Mouse (Mus musculus) midbrain, postnatal 0 days (tissue): ENCODE results near the gene Ddx20. TPM values are rescaled to one million over a fixed set of nuclear protein-coding genes. Genes with fewer than 3 reads are reported as not detected.
A peak's percentile ranks its signal among the peaks of the same experiment; 100 is the strongest.

Source experiments
- ATAC-seq: fragments of 200-750 bp; cut with Nextera tagmentation; 2 replicates; pipeline ENCODE4 v1.8.0; 2017; ENCODE audit warnings: moderate number of reproducible peaks, mild to moderate bottlenecking, moderate TSS enrichment, moderate library complexity; ENCODE audit not compliant: low FRiP score
- DNase-seq: peaks from one replicate; pipeline ENCODE4 v3.0.0-alpha.2; 2015; ENCODE audit warnings: low spot score
- H3K27ac ChIP-seq: fragments of 300-500 bp; sonication (generic); 2 replicates; pipeline ENCODE4 v1.5.1; 2014; ENCODE audit warnings: low read depth, mild to moderate bottlenecking, low read length, mixed read lengths
- H3K27me3 ChIP-seq: fragments of 300-500 bp; sonication (generic); 2 replicates; pipeline ENCODE4 v1.6.1; 2014; ENCODE audit warnings: low read length, control low read depth, mixed read lengths; ENCODE audit not compliant: insufficient read depth
- H3K36me3 ChIP-seq: fragments of 300-500 bp; sonication (generic); 2 replicates; pipeline ENCODE4 v1.6.1; 2014; ENCODE audit warnings: low read length, control low read depth, mixed read lengths; ENCODE audit not compliant: insufficient read depth
- H3K4me1 ChIP-seq: fragments of 300-500 bp; sonication (generic); 2 replicates; pipeline ENCODE4 v1.6.1; 2014; ENCODE audit warnings: mild to moderate bottlenecking, control low read depth, antibody characterized with exemption, low read length, mixed read lengths; ENCODE audit not compliant: insufficient read depth
- H3K4me2 ChIP-seq: fragments of 300-500 bp; sonication (generic); 2 replicates; pipeline ENCODE4 v1.6.1; 2014; ENCODE audit warnings: low read depth, mild to moderate bottlenecking, low read length, mixed read lengths; ENCODE audit not compliant: poor library complexity, severe bottlenecking
- H3K4me3 ChIP-seq: fragments of 300-500 bp; sonication (generic); 2 replicates; pipeline ENCODE4 v1.5.1; 2014; ENCODE audit warnings: low read depth, mild to moderate bottlenecking, low read length, moderate library complexity
- H3K9ac ChIP-seq: fragments of 300-500 bp; sonication (generic); replicated peaks from 2 replicates; pipeline ENCODE4 v1.6.1; 2014; ENCODE audit warnings: mild to moderate bottlenecking, low read length, moderate library complexity, mixed read lengths; ENCODE audit not compliant: poor library complexity, severe bottlenecking
- H3K9me3 ChIP-seq: fragments of 300-500 bp; sonication (generic); 2 replicates; pipeline ENCODE4 v1.6.1; 2016; ENCODE audit warnings: low read length, control low read depth
- CTCF ChIP-seq: IDR thresholded peaks from 2 replicates; pipeline ENCODE4 v1.5.1; 2016; ENCODE audit warnings: antibody characterized with exemption, mild to moderate bottlenecking
- WGBS: fragments of 180-500 bp; shearing (Covaris S2); extraction: QIAGEN DNeasy Blood & Tissue Kit; methylation state at CpG from one replicate; pipeline ENCODE4 v1.1.7; 2014; 5-methylcytosine and 5-hydroxymethylcytosine counted together
- polyA plus RNA-seq: library from polyadenylated mRNA; unstranded; fragments of >200 nt; fragmentation: Nextera tagmentation; extraction: Ambion mirVana; gene quantifications from 2 replicates; pipeline ENCODE4 v1.2.1, GENCODE M21; 2015
- total RNA-seq: library from RNA; depleted of rRNA; stranded (reverse); fragments of >200 nt; gene quantifications from 2 replicates; pipeline ENCODE4 v1.2.3, GENCODE M21; 2014

The Ddx20 gene
- total and polyA plus RNA-seq, 2 experiments from 2014 or later = 16.5 to 23.0 TPM

- no peaks in the 10 kb centered on the region for H3K9me3 ChIP-seq
- H3K9ac ChIP-seq = no peak overlapping the region
- ATAC-seq (no peak), DNase-seq (no peak)
- H3K27me3 ChIP-seq = no peaks in the 10 kb centered on the region
- no peak for TF ChIP-seq CTCF
- no peaks in the 10 kb centered on the region for H3K4me1 ChIP-seq
- 94% methylated on average over 11 of the region's 11 CpGs for WGBS
- H3K36me3 ChIP-seq = no peaks in the 10 kb centered on the region
- no peak overlapping the region for H3K4me3 ChIP-seq
- no peak overlapping the region for H3K27ac ChIP-seq
- no peak overlapping the region for H3K4me2 ChIP-seq
Measured at GRCm38 (mm10) chr3:105655031-105655585, 32.3 kb downstream of the Ddx20 start.

DNA sequence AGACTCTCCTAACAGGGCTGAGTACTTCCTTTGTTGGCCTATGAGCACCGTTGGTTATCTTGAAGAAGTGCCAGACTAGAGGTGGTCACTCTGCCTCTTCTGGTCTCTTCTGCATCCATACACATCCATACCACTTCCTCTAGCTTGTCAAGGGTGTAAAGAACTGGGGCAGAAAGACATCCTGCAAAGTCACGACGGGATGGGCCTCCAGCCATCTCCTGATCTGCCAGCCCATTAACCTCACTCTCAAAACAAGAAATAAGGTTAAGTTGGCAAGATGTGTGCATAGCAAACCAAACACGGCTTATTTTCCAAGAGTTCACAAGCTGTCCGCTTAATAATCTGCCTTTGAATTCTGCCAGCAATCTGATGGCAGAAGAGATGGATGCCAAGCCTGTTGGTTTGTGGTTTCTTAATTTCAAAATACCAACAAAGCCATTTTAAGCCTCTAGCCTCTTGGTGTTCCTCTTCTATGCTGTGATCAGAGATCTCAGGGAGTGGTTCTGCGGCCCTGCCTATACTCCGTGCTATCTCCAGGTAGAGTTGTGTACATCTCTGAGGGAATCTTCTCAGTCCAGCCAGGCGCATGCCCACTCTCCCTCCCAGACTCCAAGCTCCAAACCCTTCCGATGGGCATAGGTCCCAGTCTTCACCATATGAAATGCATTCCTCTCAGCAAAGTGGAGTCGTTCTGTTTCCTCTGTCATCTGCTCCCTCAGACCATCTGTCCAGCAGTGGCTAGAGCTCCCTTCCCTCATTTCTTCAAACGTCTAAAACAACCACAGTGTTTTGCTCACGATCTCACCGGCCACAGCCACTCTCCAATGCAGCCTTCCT lies 33.6 kb downstream of the Ddx20 start:
- no peaks in the 10 kb centered on the region for H3K4me1 ChIP-seq
- WGBS = 87% methylated on average over 13 of the region's 13 CpGs
- no peak overlapping the region for H3K9ac ChIP-seq
- H3K4me2 ChIP-seq = no peak overlapping the region
- H3K9me3 ChIP-seq = no peaks in the 10 kb centered on the region
- H3K4me3 ChIP-seq = no peak overlapping the region
- no peaks in the 10 kb centered on the region for H3K36me3 ChIP-seq
- TF ChIP-seq CTCF = no peak
- no peaks in the 10 kb centered on the region for H3K27me3 ChIP-seq
- H3K27ac ChIP-seq = no peak overlapping the region
- peak; percentile 60 for DNase-seq
- no peak for ATAC-seq

DNA sequence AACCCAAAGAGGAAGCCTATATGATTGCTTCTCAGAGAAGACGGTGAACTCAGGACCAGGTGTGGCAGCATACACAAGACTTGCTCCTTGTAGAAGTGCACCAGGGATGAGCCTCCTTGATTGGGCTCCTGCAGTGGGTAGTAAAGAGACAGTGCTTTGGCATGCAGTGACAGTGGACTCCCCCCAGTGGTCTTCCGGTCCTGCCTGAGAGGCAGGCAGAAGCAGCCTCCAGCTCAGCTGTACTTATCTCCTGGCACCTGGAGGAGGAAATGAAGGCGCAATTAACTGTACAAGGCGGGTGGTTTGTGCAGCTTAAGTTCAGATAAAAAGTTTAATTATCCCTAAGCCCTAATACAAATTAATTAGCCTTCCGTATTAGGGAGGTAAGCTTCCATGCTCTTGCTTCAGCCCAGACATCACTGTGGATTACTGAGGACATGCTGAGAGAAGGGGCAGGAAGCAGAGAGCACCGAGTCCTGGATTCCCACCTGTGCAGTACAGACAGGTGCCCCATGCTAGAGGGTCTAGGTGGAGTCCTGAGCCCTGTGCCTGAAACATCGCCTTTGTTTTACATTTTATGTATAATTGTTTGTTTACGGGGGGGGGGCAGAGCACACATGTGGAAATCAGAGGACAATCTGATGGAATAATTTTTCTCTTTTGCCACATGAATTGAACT lies 38.3 kb downstream of the Ddx20 start:
- 67% methylated on average over 8 of the region's 8 CpGs for WGBS
- no peaks in the 10 kb centered on the region for H3K27me3 ChIP-seq
- no peaks in the 10 kb centered on the region for H3K9me3 ChIP-seq
- no peaks in the 10 kb centered on the region for H3K36me3 ChIP-seq
- no peak overlapping the region for H3K9ac ChIP-seq
- DNase-seq (no peak), ATAC-seq (peak; percentile 24; the same call in 1 of the 2 replicates)
- H3K4me3 ChIP-seq = no peak overlapping the region
- peak; percentile 41 for TF ChIP-seq CTCF
- H3K4me1 ChIP-seq = no peaks in the 10 kb centered on the region
- H3K27ac ChIP-seq = no peak overlapping the region
- no peak overlapping the region for H3K4me2 ChIP-seq

DNA sequence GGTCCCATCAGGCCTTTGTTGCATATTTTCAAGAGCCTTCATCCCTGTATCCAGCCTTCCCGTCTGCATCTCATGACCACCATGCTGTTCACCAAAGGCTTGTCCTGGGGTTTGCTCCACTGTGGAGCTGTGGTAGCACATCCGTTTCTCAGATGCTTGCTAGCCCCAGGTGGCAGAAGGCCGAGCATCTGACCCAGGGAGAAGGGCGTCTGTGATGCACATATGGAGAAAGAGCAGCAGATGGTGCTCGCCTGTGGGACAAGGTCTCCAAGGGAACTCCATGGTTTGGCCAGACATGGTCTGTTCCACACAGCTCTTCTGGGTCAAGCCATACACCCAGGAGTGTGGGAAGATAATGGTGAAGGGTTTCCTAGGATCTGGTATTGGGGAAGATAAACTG lies 43.8 kb downstream of the Ddx20 start:
- TF ChIP-seq CTCF = no peak
- Histone ChIP-seq H3K4me2 (no peak overlapping the region), H3K4me3 (no peak overlapping the region), H3K4me1 (no peaks in the 10 kb centered on the region), H3K27ac (no peak overlapping the region), H3K9me3 (no peaks in the 10 kb centered on the region), H3K36me3 (no peaks in the 10 kb centered on the region), H3K9ac (no peak overlapping the region), H3K27me3 (no peaks in the 10 kb centered on the region)
- no peak for DNase-seq
- no peak for ATAC-seq
- 76% methylated on average over 5 of the region's 5 CpGs for WGBS

- H3K27ac ChIP-seq = no peak overlapping the region
- no peaks in the 10 kb centered on the region for H3K4me1 ChIP-seq
- H3K36me3 ChIP-seq = no peaks in the 10 kb centered on the region
Measured at GRCm38 (mm10) chr3:105642186-105642585, 45.2 kb downstream of the Ddx20 start.

DNA sequence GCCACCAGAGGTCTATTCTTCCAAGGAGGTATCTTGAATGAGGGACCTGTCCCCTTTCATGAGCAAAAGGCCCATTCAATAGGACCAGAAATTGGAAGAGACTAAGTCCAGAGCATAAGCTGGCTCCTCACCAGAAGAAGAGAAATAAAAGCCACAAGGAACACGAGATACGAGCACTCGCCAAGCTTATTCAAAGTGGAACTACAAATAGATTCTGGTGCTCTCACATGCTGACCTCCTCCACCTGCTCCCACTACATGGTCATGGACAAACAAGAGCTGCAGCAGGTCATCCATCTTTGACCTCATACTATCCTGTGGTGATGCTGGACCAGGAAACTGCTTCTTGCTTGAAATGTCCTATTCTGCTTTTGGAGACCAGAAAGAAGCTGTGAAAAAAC lies 54.4 kb downstream of the Ddx20 start:
- Histone ChIP-seq H3K27me3 (no peaks in the 10 kb centered on the region), H3K4me1 (no peaks in the 10 kb centered on the region), H3K4me3 (no peak overlapping the region), H3K9ac (no peak overlapping the region), H3K9me3 (no peaks in the 10 kb centered on the region), H3K27ac (no peak overlapping the region), H3K4me2 (no peak overlapping the region), H3K36me3 (no peaks in the 10 kb centered on the region)
- DNase-seq (no peak), ATAC-seq (no peak)
- WGBS = 72% methylated on average over 3 of the region's 3 CpGs
- no peak for TF ChIP-seq CTCF

More at GRCm38 (mm10) chr3:105642186-105642585, 45.2 kb downstream of the Ddx20 start:
- Histone ChIP-seq H3K9me3 (no peaks in the 10 kb centered on the region), H3K27me3 (no peaks in the 10 kb centered on the region), H3K4me3 (no peak overlapping the region), H3K9ac (no peak overlapping the region), H3K4me2 (no peak overlapping the region)
- peak; percentile 69 for DNase-seq
- peak; percentile 69 for TF ChIP-seq CTCF
- ATAC-seq = peak; percentile 52; the same call in 1 of the 2 replicates
- WGBS = 55% methylated on average over 1 of the region's 1 CpGs
